Mouse (Mus musculus): ENCODE data around the gene Fam69a.
"Not testable (repeated sequence)": the region's sequence is repeated elsewhere in the genome, so short reads cannot be mapped to it uniquely, and the experiment has no call there.

Fam69a gene

DNA sequence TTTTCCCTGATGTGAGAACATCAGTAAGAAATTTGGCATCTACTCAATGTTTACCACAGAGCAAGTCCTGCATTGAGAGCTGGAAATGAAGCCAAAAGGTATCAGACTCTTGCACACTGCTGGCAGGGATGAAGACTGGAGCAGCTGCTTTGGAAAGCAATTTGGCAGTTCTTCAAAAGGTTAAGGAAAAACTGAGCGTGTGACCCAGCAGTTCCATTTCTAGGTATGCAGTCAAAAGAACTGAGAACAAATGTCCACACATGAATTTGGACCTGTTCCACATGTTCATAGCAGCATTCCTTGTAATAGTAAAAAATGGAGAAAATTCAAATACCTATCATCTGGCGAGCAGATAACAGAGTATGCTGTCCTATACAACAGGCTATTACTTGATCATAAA is 39.3 kb downstream of the Fam69a start:
- no peak for DNase-seq (ENCODE audit: low spot score in 2 of 2)

DNA sequence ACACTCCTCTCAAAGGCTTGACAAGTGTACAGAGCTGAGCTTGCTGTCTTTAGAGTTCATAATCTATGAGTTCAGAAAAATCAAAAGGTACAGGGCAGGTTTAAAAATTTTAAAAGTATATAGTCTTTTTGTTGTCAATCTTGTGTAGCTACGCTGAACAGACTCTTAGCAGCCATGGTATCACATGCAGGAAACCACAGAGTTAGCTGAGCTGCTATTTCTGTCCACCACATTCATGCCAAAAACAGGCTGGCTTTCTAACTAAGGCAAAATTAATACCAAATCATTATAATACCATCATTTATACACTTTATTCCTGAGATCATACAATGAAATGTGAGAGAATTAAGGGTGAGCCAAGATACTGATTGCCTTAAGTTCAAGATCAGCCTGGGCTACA is 40.4 kb downstream of the Fam69a start:
- DNase-seq (ENCODE audit: low spot score in 2 of 2) = peak in 1 of 2 experiments; percentile 34

DNA sequence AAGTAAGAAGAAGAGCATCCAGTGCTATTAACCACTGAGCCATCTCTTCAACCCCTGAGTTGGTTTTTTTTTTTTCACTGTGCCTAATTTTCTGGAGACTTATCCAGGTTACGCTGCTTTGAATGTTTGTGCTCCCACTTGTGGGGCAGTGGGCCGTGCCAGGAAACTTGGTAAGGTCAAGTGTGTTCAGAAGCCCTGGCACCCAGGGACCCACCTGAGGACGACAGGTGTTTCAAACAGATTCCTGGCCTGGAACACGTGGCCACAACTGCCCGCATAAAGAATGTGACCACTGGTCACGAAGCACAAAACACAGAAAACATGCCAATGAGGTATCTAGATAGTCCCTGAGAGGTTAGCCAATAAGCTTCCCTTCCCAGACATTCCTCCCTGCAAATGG is 43.4 kb downstream of the Fam69a start:
- DNase-seq (ENCODE audit: low spot score in 2 of 2) = no peak

DNA sequence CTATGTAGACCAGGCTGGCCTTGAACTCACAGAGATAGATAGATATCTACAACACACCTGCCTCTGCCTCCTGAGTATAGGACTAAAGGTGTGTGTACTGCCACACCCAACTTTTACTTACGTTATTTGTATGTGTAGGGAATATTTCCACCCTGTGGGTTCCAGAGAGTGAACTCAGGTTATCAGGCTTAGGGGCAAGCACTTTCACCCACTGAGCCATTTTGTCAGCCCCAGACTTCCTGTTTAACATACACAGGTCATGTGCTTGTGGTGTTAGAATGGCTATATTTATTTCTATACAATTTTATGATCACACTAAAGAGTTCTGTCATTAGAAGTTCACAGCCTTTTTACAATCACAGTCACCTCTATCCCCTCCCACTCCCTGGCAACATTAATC is 43.9 kb downstream of the Fam69a start:
- DNase-seq (ENCODE audit: low spot score in 2 of 2) = peak in 1 of 2 experiments; percentile 60

DNA sequence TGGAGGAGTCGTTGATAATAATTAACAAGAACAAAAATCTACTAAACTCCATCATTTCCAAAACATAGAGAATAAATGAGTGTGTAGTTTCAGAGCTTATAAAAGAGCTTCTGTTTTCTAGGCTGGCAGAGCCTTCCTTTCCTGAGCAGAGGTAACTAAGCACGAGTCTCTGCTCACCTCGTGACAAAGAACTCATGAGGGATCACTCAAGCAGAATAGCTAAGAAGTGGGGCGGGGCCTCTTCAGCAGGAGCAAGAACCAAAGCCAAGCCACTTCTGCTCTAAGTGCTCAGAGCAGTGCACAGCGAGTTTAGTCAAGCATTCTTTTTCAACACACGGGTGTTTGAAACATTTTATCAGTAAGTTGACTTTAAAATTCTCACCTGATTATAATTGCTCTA is 45.7 kb downstream of the Fam69a start:
- DNase-seq (ENCODE audit: low spot score in 2 of 2) = peak in 1 of 2 experiments; percentile 82

- DNase-seq (ENCODE audit: low spot score in 2 of 2) = no peak
Measured at GRCm38 (mm10) chr5:107939701-107940100, 47.2 kb downstream of the Fam69a start.

DNA sequence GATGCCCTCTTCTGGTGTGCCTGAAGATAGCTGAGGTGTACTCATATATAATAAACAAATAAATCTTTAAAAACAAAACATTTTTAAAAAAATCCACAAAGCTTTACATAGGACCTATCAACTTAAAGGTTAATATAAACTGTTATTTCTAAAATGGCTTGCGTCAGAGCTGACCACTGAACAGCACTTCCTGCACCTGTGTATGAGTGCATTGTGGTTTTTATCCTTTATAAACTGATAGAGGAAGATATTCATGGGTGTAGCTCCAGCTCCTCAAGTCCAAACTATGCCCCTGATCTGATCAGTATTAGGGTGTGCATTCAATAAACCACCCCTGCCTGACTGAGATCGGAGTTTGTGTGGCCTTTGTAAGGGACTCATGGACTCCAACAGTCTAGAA is 48.0 kb downstream of the Fam69a start:
- DNase-seq (ENCODE audit: low spot score in 2 of 2) = no peak

GRCm38 (mm10) chr5:107938483-107938882 is 48.4 kb downstream of the Fam69a start:
- DNase-seq (ENCODE audit: low spot score in 2 of 2) = not testable (repeated sequence)

DNA sequence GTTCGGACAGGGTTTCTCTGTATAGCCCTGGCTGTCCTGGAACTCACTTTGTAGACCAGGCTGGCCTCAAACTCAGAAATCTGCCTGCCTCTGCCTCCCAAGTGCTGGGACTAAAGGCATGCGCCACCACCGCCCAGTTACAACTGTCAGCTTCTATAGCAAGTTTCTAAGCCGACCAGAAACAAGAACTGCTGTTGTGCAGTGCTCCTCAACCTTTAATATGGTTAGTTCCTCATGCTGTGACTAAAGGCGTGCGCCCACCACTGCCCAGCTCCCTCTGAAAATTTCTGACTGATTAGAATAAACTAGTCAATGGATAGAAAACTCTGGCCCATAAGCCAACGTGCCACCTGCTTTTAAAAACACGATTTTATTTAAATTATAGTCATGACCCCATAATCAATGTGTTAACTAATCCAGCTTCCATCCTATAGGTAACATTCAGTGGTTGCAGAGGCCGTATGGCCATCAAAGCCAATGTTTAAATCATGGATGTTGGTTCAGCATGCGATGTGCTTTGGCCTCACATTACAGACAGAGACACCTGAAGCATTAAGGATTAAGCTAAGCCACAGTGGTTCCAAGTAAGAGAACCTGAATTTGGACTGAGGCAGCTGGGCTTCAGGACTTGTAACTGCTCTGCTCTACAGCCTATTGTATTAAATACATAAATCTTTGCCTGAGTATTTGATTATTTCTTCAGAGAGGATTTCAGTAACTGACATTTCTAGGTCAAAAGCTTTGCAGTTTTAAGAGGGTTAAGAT is 50.1 kb downstream of the Fam69a start:
- no peak for DNase-seq (ENCODE audit: low spot score in 2 of 2)

DNA sequence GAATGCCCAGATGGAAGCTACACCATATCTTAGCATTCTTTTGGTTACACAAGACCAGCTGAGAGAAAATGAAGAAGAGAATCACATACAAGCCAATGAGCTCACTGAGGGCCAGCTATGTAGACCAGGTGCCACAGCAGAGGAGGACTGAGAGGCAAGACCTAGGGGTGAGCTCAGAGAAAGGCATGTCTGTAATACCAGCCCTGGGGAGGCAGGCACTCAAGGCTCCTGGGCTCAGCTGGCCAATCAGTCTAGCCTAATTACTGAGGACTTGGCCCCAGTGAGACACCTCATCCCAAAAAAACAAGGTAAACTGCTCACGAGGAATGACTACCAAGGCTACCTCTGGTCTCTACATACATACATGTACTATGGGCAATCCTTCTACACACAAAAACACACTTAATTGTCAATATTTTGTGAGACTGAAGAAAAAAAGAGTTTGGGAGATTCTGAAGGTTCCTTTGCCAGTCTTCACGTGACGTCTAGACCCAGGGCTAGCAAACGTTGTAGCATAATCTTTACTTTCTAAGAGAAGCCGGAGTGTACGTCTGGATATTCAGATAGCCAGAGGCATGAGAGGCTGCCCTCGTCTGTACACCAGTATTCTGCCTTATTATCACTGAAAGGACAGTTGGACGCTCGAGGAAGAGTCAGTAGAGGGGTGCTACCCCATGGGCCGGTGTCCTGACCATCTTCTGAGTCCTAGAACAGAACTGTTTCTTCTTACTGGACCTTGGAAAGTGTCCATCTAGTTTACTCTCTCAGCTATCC is 51.9 kb downstream of the Fam69a start:
- no peak for DNase-seq (ENCODE audit: low spot score in 2 of 2)

DNA sequence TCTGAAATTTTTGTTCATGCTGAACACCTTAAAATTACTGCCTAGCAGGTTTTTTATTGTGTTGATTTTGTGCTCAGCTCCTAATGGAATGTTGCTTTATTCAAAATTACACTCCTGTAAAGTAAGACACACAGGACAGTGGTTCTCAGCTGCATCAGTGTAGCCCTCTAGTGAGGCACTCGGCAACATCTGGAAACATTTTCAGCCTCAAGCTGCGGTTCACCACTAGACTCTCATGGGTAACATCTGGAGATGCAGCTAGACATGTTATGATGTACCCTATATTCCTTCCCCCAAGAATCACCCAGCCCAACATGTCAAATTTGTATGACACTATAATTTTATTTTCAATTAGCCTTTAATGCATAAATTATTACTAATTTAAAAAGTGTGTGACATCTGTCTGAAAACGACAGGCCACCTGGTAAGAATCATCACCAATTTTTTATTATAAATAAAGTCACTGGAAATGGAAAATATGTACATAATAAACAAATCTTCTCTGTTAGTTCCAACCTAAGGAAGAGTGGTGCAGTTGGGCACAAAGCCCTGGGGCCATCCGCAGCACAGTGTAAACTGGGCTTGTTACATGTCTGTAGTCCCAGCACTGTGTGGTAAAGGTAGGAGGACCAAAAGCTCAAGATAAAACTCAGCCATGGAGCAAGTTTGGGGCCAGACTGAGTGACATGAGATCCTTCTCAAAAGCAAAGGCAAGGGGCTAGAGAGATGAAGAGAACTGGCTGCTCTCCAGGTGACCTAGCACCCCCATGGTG is 53.5 kb downstream of the Fam69a start:
- no peak for DNase-seq (ENCODE audit: low spot score in 2 of 2)

DNA sequence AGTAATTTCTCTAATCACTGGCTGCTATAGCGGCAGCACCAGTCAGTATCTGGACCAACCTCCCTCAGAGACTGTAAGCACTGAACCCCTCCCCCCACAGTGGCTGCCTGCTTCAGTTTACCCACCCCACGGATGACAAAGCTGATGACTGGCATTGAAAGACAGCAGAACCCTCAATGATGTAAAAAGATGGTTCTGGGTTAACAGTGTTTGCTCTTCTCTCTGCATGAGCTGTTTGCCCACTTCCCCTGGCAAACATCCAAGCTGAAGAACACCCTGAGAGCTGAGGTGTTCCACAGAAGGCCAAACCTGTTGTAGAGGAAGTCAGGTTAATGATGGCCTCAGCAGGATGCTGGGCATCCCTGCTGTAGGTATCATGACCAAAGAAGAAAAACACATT is 54.3 kb downstream of the Fam69a start:
- peak; percentile 63 to 83 for DNase-seq (ENCODE audit: low spot score in 2 of 2)

GRCm38 (mm10) chr5:107926550-107927249 is 60.2 kb downstream of the Fam69a start:
- peak; percentile 68 to 78 for DNase-seq (ENCODE audit: low spot score in 2 of 2)

GRCm38 (mm10) chr5:107924564-107924963 is 62.3 kb downstream of the Fam69a start:
- DNase-seq (ENCODE audit: low spot score in 2 of 2) = no peak

DNA sequence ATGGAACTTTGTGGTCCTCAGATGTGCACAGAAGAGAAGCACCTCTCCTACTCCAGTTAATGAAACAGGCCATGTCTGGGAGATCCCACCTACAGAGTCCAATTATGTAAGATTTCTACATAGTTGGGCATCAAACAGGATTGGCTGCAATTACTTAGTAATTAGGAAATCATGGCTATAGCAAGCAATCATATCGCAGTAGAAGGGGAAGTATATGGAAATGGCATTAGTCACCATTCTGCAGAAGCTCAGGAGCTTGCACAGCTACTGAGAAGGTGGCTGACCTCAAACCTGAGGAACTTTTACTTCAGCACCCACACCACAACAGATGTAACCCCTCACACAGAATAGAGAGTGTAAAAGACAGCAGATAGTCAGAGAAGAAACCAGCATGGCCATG is 64.0 kb downstream of the Fam69a start:
- DNase-seq (ENCODE audit: low spot score in 2 of 2) = no peak

- DNase-seq (ENCODE audit: low spot score in 2 of 2) = peak; percentile 61
Measured at GRCm38 (mm10) chr5:107921400-107922252, 65.3 kb downstream of the Fam69a start.

- no peak for DNase-seq (ENCODE audit: low spot score in 2 of 2)
Measured at GRCm38 (mm10) chr5:107915280-107915679, 71.6 kb downstream of the Fam69a start.

- no peak for DNase-seq (ENCODE audit: low spot score in 2 of 2)
Measured at GRCm38 (mm10) chr5:107911012-107911411, 75.9 kb downstream of the Fam69a start.

GRCm38 (mm10) chr5:107910084-107910616 is 76.7 kb downstream of the Fam69a start:
- no peak for DNase-seq (ENCODE audit: low spot score in 2 of 2)

DNA sequence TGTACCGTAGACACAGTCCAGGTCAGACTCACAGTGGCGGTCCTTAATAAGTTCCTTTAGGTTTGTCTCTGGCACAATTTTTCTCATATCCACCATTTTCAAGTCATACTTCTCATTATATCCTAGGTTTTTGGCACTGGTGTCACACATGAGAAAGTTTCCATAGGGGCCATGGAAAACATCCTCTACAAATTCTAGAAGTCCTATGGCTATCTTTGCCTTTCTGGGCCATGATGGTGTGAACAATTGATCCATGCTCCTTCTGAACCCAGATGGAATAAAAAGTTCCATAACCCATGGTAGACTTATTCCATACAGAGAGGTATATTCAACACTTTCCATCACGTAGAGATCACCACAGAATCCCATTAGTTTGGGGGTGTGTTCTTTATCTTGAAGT is 77.2 kb downstream of the Fam69a start:
- DNase-seq (ENCODE audit: low spot score in 2 of 2) = no peak

Measured in natural killer cell, adult 2 months (primary cell).